Mouse (Mus musculus): Measurements from ENCODE around the gene B4galnt1. TPM values are rescaled to one million over a fixed set of nuclear protein-coding genes. Genes with fewer than 3 reads are reported as not detected.

B4galnt1 gene
- 76.6 and 91.6 TPM in 2 replicates for polyA plus RNA-seq (2021; fragmentation: Nextera tagmentation)
- long read RNA-seq, experiment 1, transcript B4galnt1-205 (5 exons, 1,499 nt): minor isoform, 12 of 590 reads
- long read RNA-seq, experiment 1, transcript B4galnt1-201 (11 exons, 2,395 nt): major isoform, 302 of 590 reads
- long read RNA-seq, experiment 1, transcript B4galnt1-204 (6 exons, 1,497 nt): minor isoform, 10 of 590 reads
- long read RNA-seq, experiment 1, partial matches to known transcripts: 181 of 590 reads
- long read RNA-seq, experiment 1, other reads (novel, unspliced or antisense): 83 of 590 reads
- long read RNA-seq, experiment 2, transcript B4galnt1-201 (11 exons, 2,395 nt): major isoform, 52 of 99 reads
- long read RNA-seq, experiment 2, partial matches to known transcripts: 33 of 99 reads
- long read RNA-seq, experiment 2, other reads (novel, unspliced or antisense): 6 of 99 reads

DNA sequence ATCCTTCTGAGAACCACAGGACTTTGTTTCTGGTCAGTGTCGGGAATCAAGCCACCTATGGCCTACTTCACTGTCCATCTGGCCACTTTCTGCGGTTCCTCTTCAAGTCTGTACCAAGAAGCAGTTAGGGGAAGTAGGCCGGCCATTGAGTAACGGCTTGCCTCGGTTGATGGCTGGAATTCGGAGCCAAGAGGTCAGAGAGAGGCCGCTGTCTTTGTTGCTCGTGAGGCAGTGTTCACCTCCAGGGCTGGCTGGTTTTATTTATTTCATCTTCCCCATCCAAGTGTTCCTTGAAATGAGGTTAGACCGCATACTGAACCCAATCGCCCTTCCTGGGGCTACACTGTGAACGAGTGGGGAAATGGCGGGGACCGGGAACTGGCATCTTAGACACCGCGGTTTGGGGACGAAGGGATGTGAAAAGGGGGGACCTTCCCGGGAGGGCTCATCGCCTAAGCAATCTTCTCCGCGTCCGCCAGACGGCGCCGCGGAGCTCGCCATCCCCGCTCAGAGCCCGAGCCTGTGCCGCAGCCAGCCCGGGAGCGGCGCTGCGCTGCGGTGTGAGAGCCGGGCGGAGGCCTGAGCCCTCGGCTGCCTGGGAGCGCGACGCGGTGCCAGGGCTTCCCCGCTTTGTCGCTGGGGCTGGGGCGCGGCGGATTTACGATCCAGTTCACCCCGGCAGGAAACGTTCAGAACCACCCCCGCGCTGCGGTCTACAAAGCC is at the start of gene B4galnt1:
TSS of gene B4galnt1 (plus strand) at position 595 of the 723 bp plus-strand sequence.

DNA sequence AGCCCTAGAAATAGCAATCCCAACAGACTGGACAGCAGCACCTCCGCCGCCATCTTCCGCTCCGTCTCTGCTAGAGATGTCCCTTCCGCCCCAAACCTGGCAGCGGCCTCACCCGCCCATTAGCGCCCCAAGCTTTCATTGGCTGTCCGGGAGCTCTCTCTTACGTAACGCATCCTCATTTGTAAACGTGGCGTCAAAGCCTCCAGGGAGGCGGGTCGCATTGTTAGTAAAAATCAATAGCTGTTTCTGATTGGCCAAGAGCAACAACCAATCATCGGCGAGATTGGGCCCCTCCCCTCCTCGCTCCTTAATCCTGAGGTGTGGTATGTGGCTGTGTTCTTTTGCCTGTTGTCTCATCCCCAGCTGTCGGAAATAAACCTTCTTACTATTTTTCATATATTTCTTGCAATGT is 44.0 kb upstream of the B4galnt1 start, which contains the start of gene Os9:
TSS of gene Os9 (minus strand) at position 66 of the 412 bp plus-strand sequence.

DNA sequence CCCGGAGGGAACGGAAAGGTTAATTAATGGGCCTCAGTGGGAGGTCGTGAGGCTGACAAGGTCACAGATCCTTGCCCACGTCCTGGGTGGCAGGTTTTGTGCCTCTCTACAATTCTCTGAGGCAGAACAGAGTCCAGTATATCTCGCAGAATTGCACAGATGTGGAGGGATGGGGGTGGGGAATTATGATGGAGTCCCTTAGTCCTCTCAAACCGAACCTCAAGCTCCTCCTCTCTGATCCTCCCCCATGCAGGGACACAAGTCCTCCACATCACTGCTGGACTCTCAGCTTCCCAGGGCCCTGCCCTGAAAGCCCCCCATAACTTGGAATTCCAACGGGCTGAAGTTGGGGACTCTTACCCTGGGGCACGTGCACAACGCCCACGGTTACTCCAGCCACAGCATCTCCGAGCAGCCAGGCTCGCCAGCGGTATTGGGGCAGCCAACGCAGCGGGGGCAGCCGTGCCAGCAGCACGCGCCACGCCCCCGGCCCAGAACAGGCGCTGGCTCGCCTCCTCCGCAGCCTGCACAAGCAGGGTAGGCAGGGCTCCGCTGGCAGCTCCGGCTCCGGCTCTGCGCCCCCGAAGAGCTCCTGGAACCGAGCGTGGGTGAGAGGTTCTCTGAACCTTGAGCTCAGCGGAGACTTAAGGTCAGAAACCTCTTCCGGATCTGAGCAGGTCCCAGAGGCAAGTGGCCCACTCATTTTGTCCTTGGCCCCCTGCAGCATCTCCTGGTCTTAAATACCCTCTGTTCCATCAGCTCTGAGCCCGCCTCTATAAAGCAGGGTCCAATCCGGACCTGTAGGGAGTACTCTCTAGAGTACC is 15.1 kb downstream of the B4galnt1 start, which contains the start of gene Slc26a10:
TSS of gene Slc26a10 (minus strand) at position 775 of the 824 bp plus-strand sequence.

DNA sequence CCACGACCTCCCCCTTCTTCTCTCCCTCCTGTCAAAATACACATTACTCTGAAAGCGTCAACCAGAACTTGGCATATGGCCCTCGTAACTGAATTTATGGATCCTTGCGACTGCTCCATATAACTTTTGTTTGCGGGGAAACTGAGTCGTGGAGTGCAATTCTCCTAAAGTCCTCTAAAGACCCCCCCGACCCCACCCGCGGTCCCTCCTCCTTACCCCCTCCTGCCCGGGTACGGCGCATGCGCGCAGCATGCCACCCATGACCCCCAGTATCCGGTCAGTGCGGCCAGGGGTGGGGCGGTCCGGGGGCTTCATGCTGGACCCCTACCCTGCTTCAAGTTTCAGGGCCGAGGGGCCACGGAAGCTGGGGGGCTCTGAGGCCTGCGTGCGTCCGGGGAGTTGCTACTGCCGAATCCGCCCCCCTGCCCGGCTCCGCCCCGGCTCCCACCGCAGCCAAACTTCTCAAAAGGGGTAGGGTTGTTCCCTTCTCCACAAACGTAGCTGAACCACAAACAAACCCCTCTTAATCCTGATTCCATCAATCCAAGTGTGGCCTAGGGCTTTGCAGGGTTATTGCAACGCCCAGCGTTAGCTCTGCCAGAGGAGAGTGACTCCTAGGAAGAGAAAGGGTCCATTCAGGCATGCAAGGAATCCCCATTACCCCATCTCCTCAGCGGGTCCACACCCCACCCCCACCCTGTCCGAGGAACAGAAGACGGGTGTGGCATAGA is 24.8 kb downstream of the B4galnt1 start, which contains the start of gene Arhgef25:
TSS of gene Arhgef25 (minus strand) at position 433 of the 731 bp plus-strand sequence.

DNA sequence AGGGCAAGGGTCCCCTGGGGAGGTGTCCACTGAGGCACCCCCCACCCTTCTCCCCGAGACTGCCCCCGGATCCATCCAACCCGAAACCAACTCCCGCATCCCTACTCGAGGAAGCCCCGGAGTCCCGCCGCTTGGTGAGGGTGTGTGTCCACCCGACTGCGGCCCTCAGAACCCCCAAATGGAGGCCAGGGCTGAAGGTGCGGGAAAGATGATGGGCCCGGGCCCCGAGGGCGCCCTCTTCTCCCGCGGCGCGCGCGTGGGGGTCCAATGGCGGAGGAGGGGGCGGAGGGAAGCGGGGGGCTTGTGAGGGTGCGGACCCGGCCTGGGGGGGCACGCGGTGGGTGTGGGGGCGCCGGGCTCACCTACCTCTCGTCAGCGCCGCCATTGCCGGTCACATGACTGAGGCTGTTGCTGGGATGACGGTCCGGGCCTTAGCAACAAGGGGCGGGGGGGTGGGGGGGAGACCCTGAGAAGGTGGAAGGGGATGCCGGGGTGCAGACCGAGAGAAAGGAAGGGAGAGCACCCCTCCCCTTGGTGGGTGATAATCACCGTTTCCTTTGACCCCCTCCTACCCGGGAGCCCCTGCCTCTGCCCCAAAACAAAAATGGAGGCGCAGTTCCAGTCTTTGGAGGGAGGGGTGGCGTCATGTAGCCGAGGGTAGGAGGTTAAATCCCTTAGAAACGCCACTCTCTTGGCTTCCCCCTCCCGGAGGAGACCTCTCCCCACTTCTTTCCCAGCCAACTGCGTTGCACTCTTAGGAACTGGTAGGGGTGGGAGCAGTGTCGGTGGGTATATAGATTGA is 30.5 kb downstream of the B4galnt1 start, which contains the start of gene Dtx3:
TSS of gene Dtx3 (minus strand) at position 401 of the 802 bp plus-strand sequence.

DNA sequence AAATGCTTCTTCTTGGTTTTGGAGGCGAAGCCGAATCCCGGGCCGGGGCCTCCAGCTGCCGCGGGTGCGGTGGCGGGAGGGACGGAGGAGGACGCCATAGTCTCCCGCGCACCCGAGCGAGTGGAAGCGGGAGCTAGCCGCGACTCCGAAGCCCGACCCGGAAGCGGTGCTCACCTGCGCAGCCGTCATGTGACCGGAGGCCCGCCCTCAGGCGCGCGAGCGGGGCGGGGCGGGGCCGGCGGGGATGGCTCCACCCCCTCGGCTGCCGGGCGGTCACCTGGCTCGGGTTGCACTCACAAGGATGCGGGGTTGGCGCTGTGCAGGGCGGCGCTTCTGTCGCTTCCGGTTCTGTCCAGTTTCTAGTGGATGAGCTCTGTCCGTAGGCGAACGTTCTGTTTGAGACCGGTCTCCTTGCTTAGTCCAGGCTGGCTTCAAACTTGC is 46.4 kb downstream of the B4galnt1 start, which contains the start of gene Pip4k2c:
TSS of gene Pip4k2c (minus strand) at position 172 of the 441 bp plus-strand sequence.

Other genes starting within 250 kb of the B4galnt1 start
- gene Ctdsp2, start 186.5 kb upstream of the B4galnt1 start, polyA plus RNA-seq (2021; fragmentation: Nextera tagmentation): 8.6 and 15.8 TPM in 2 replicates
- 0.05 TPM in 1 of 2 replicates, not detected in the other for gene Avil, start 164.5 kb upstream of the B4galnt1 start, polyA plus RNA-seq (2021; fragmentation: Nextera tagmentation)
- gene Tsfm, start 134.4 kb upstream of the B4galnt1 start, polyA plus RNA-seq (2021; fragmentation: Nextera tagmentation): 50.5 and 52.0 TPM in 2 replicates
- gene Mettl1, start 123.8 kb upstream of the B4galnt1 start, polyA plus RNA-seq (2021; fragmentation: Nextera tagmentation): 6.7 and 16.5 TPM in 2 replicates
- 0.05 TPM in 1 of 2 replicates, not detected in the other for gene Eef1akmt3, start 123.7 kb upstream of the B4galnt1 start, polyA plus RNA-seq (2021; fragmentation: Nextera tagmentation)
- not detected in 2 replicates for gene Cyp27b1, start 117.0 kb upstream of the B4galnt1 start, polyA plus RNA-seq (2021; fragmentation: Nextera tagmentation)
- gene March9, start 105.0 kb upstream of the B4galnt1 start, polyA plus RNA-seq (2021; fragmentation: Nextera tagmentation): 1.1 and 1.2 TPM in 2 replicates
- 86.2 and 95.5 TPM in 2 replicates for gene Cdk4, start 101.7 kb upstream of the B4galnt1 start, polyA plus RNA-seq (2021; fragmentation: Nextera tagmentation)
- 50.4 and 61.0 TPM in 2 replicates for gene Tspan31, start 95.0 kb upstream of the B4galnt1 start, polyA plus RNA-seq (2021; fragmentation: Nextera tagmentation)
- gene Agap2, start 89.9 kb upstream of the B4galnt1 start, polyA plus RNA-seq (2021; fragmentation: Nextera tagmentation): 17.8 and 20.2 TPM in 2 replicates
- gene Os9, start 44.1 kb upstream of the B4galnt1 start, polyA plus RNA-seq (2021; fragmentation: Nextera tagmentation): 32.8 and 45.7 TPM in 2 replicates
- gene Slc26a10, start 15.4 kb downstream of the B4galnt1 start, polyA plus RNA-seq (2021; fragmentation: Nextera tagmentation): 0.97 and 1.3 TPM in 2 replicates
- gene Arhgef25, start 24.9 kb downstream of the B4galnt1 start, polyA plus RNA-seq (2021; fragmentation: Nextera tagmentation): 20.2 and 22.6 TPM in 2 replicates
- 6.7 and 58.5 TPM in 2 replicates for gene Dtx3, start 30.5 kb downstream of the B4galnt1 start, polyA plus RNA-seq (2021; fragmentation: Nextera tagmentation)
- gene Pip4k2c, start 46.4 kb downstream of the B4galnt1 start, polyA plus RNA-seq (2021; fragmentation: Nextera tagmentation): 77.0 and 83.0 TPM in 2 replicates
- gene Kif5a, start 98.1 kb downstream of the B4galnt1 start, polyA plus RNA-seq (2021; fragmentation: Nextera tagmentation): 301 and 323 TPM in 2 replicates
- gene Dctn2, start 101.1 kb downstream of the B4galnt1 start, polyA plus RNA-seq (2021; fragmentation: Nextera tagmentation): 277 and 299 TPM in 2 replicates
- gene Mbd6, start 123.8 kb downstream of the B4galnt1 start, polyA plus RNA-seq (2021; fragmentation: Nextera tagmentation): 1.5 and 8.9 TPM in 2 replicates
- gene Mars, start 146.6 kb downstream of the B4galnt1 start, polyA plus RNA-seq (2021; fragmentation: Nextera tagmentation): 47.1 and 54.3 TPM in 2 replicates
- gene Arhgap9, start 156.7 kb downstream of the B4galnt1 start, polyA plus RNA-seq (2021; fragmentation: Nextera tagmentation): 0.77 and 1.0 TPM in 2 replicates
- gene Gli1, start 176.7 kb downstream of the B4galnt1 start, polyA plus RNA-seq (2021; fragmentation: Nextera tagmentation): 0.06 and 0.09 TPM in 2 replicates
- gene Inhbe, start 189.2 kb downstream of the B4galnt1 start, polyA plus RNA-seq (2021; fragmentation: Nextera tagmentation): 0.09 and 0.10 TPM in 2 replicates
- gene Inhbc, start 205.2 kb downstream of the B4galnt1 start, polyA plus RNA-seq (2021; fragmentation: Nextera tagmentation): not detected in 2 replicates
- gene R3hdm2, start 215.1 kb downstream of the B4galnt1 start, polyA plus RNA-seq (2021; fragmentation: Nextera tagmentation): 79.5 and 107 TPM in 2 replicates

Measured in left cerebral cortex, adult 6 months (tissue).